In the genomic region with DNA sequence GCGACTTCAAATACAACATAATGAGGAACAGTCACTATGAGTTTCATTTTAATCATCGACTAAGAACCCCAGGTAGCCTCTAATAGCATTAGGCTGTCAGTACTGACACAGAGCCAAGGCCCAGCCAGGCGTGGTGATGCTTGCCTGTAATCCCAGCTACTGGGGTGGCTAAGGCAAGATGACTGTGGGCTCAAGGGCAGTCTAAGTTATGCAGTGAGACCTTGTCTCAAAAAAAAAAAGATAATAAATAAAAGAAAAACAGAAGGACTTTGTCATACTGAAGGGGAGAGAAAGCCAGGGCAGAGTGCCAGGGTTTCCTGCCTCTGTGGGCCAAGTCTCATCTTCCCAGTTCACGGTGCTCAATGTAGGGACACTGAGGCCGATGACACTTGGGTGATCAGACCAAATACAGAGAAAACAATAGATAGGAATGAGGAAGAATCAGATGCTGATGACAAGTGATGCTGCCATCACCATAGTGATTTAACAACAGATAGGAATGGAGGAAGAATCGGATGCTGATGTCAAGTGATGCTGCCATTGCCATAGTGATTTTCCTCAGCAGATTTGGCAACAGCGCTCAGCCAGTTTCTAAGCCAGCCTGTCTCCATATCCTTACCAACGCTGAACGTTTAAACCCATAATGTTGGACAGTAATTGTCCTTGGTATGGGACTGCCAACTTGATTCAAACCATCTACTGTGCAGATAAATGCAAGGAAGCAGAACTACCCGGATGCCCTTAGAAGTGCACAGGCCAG, we compare ENCODE assay signal across 12 mouse cellular contexts. TPM values are rescaled to one million over a fixed set of nuclear protein-coding genes. Genes with fewer than 3 reads are reported as not detected.
DNase-seq lines count a peak whose midpoint lies in the region.
"Had no signal": no experiment of that assay in that cellular context is flagged by ENCODE, and none has a peak within 500 bp of the region (broad histone marks: within the 10 kb centered on the region; RNA-seq: fewer than 3 reads in every experiment).

No protein-coding gene starts in this region.

- intact Hi-C loops in left cerebral cortex, postnatal 4 days (cut with DNase I): no loop called here

- peak; percentile 67 to 76 for DNase-seq in cerebellum, postnatal 10 days
- DNase-seq in cerebellum, adult 18-20 months: no peak
- peak; percentile 46 for DNase-seq in left cerebral cortex, postnatal 4 days
- DNase-seq in left cerebral cortex, adult 18-20 months (ENCODE audit: low spot score in 2 of 2): no peak
- DNase-seq in adrenal gland, postnatal 25 days: peak; percentile 29
- peak; percentile 68 for DNase-seq in layer of hippocampus, adult 9-11 months
- no peak for DNase-seq in urinary bladder, postnatal 36 days (ENCODE audit: low spot score in 2 of 2)
- DNase-seq in urinary bladder, adult 18-20 months (ENCODE audit: low spot score in 2 of 2): no peak
- DNase-seq: heart, adult 2 months; heart, postnatal 14 days; kidney, adult 18-20 months; thymus, adult 2 months had no signal

RNA-seq across cellular contexts. Expression of gene Ak5, which starts 42.9 kb away (rescaled TPM):
- 10 to 100 TPM; 37.3 to 47.7 TPM for total RNA-seq in left cerebral cortex, postnatal 4 days (2021)
- total RNA-seq in left cerebral cortex, adult 18-20 months (2021): 100 to 1,000 TPM; 149 to 168 TPM
- total RNA-seq in adrenal gland, postnatal 25 days (2021): 3.9 and 5.8 TPM in 2 replicates
- total RNA-seq: heart, adult 2 months had no signal

Comparison
In these comparisons a context has a peak if more than half of its experiments do, and no peak if none do; other contexts are left out.
1. DNase-seq: peak in cerebellum, postnatal 10 days (2 of 2), left cerebral cortex, postnatal 4 days (single experiment), adrenal gland, postnatal 25 days (single experiment) and layer of hippocampus, adult 9-11 months (single experiment); none in cerebellum, adult 18-20 months (0 of 2), left cerebral cortex, adult 18-20 months (0 of 2), urinary bladder, postnatal 36 days (0 of 2) and urinary bladder, adult 18-20 months (0 of 2).